Mouse (Mus musculus): ENCODE results near the gene Mamstr. TPM values are rescaled to one million over a fixed set of nuclear protein-coding genes. Genes with fewer than 3 reads are reported as not detected.
A peak's percentile ranks its signal among the peaks of the same experiment; 100 is the strongest.

Gene Mamstr
- polyA plus RNA-seq, 1 experiment from 2014 or later = 2.8 TPM

GRCm38 (mm10) chr7:45605704-45606289 is 34.0 kb upstream of the Mamstr start:
- H3K4me1 ChIP-seq (replicated peaks; ENCODE audit: control insufficient read depth, insufficient read depth, low read length) = no peaks in the 10 kb centered on the region
- no peak overlapping the region for H3K9ac ChIP-seq (replicated peaks; ENCODE audit: low read depth, low read length)
- no peaks in the 10 kb centered on the region for H3K36me3 ChIP-seq (ENCODE audit: control insufficient read depth, insufficient read depth)
- H3K4me3 ChIP-seq (replicated peaks; ENCODE audit: low read length) = no peak overlapping the region
- no peak for ATAC-seq
- H3K27me3 ChIP-seq (replicated peaks; ENCODE audit: control insufficient read depth, insufficient read depth, low read length) = no peaks in the 10 kb centered on the region
- H3K4me2 ChIP-seq (ENCODE audit: low read length) = no peak overlapping the region
- no peaks in the 10 kb centered on the region for H3K9me3 ChIP-seq (ENCODE audit: control insufficient read depth, low read length)
- no peak overlapping the region for H3K27ac ChIP-seq (ENCODE audit: low read length)
- 78% methylated on average over 9 of the region's 9 CpGs for WGBS

- 73% methylated on average over 1 of the region's 1 CpGs for WGBS
- H3K27me3 ChIP-seq (replicated peaks; ENCODE audit: control insufficient read depth, insufficient read depth, low read length) = no peaks in the 10 kb centered on the region
- H3K4me1 ChIP-seq (replicated peaks; ENCODE audit: control insufficient read depth, insufficient read depth, low read length) = no peaks in the 10 kb centered on the region
- no peak overlapping the region for H3K9ac ChIP-seq (replicated peaks; ENCODE audit: low read depth, low read length)
- no peak overlapping the region for H3K27ac ChIP-seq (ENCODE audit: low read length)
- ATAC-seq = no peak
- H3K4me3 ChIP-seq (replicated peaks; ENCODE audit: low read length) = no peak overlapping the region
- no peak overlapping the region for H3K4me2 ChIP-seq (ENCODE audit: low read length)
- H3K36me3 ChIP-seq (ENCODE audit: control insufficient read depth, insufficient read depth) = no peaks in the 10 kb centered on the region
- H3K9me3 ChIP-seq (ENCODE audit: control insufficient read depth, low read length) = no peaks in the 10 kb centered on the region
Observed at GRCm38 (mm10) chr7:45609511-45609910, 30.3 kb upstream of the Mamstr start.

- Histone ChIP-seq H3K9me3 (ENCODE audit: control insufficient read depth, low read length) (no peaks in the 10 kb centered on the region), H3K9ac (replicated peaks; ENCODE audit: low read depth, low read length) (no peak overlapping the region), H3K4me3 (replicated peaks; ENCODE audit: low read length) (no peak overlapping the region), H3K4me2 (ENCODE audit: low read length) (no peak overlapping the region), H3K27ac (ENCODE audit: low read length) (no peak overlapping the region), H3K4me1 (replicated peaks; ENCODE audit: control insufficient read depth, insufficient read depth, low read length) (peaks cover 3% of the 10 kb centered on the region; the same call in 1 of the 2 replicates), H3K36me3 (ENCODE audit: control insufficient read depth, insufficient read depth) (no peaks in the 10 kb centered on the region), H3K27me3 (replicated peaks; ENCODE audit: control insufficient read depth, insufficient read depth, low read length) (peaks cover 20% of the 10 kb centered on the region)
- ATAC-seq = no peak
- WGBS = 17% methylated on average over 6 of the region's 6 CpGs
Observed at GRCm38 (mm10) chr7:45616277-45616676, 23.5 kb upstream of the Mamstr start.

GRCm38 (mm10) chr7:45617042-45617695 is 22.6 kb upstream of the Mamstr start, which contains the start of gene Fut1:
TSS of gene Fut1 (plus strand) at chr7:45617289.
- peak within 1 kb of the TSS; percentile 26 for H3K4me2 ChIP-seq (ENCODE audit: low read length)
- H3K36me3 ChIP-seq (ENCODE audit: control insufficient read depth, insufficient read depth) = no peaks in the 10 kb centered on the region
- 0 out of 2 replicates have a peak within 1 kb of the TSS, but pooled peaks have one; percentile 3 for H3K4me3 ChIP-seq (replicated peaks; ENCODE audit: low read length)
- ATAC-seq = no peak
- 7% methylated on average over 28 of the region's 31 CpGs for WGBS
- no peak within 1 kb of the TSS for H3K27ac ChIP-seq (ENCODE audit: low read length)
- peaks cover 3% of the 10 kb centered on the region; the same call in 1 of the 2 replicates for H3K4me1 ChIP-seq (replicated peaks; ENCODE audit: control insufficient read depth, insufficient read depth, low read length)
- peaks cover 20% of the 10 kb centered on the region for H3K27me3 ChIP-seq (replicated peaks; ENCODE audit: control insufficient read depth, insufficient read depth, low read length)
- H3K9ac ChIP-seq (replicated peaks; ENCODE audit: low read depth, low read length) = 0 out of 2 replicates have a peak within 1 kb of the TSS, but pooled peaks have one; percentile 1
- no peaks in the 10 kb centered on the region for H3K9me3 ChIP-seq (ENCODE audit: control insufficient read depth, low read length)

- no peak for ATAC-seq
- 80% methylated on average over 5 of the region's 5 CpGs for WGBS
Observed at GRCm38 (mm10) chr7:45618316-45618715, 21.5 kb upstream of the Mamstr start.

GRCm38 (mm10) chr7:45619592-45619991 is 20.2 kb upstream of the Mamstr start:
- Histone ChIP-seq H3K4me2 (ENCODE audit: low read length) (no peak overlapping the region), H3K27ac (ENCODE audit: low read length) (no peak overlapping the region), H3K9me3 (ENCODE audit: control insufficient read depth, low read length) (no peaks in the 10 kb centered on the region), H3K4me1 (replicated peaks; ENCODE audit: control insufficient read depth, insufficient read depth, low read length) (peaks cover 3% of the 10 kb centered on the region; the same call in 1 of the 2 replicates), H3K4me3 (replicated peaks; ENCODE audit: low read length) (no peak overlapping the region), H3K36me3 (ENCODE audit: control insufficient read depth, insufficient read depth) (no peaks in the 10 kb centered on the region), H3K27me3 (replicated peaks; ENCODE audit: control insufficient read depth, insufficient read depth, low read length) (peaks cover 20% of the 10 kb centered on the region), H3K9ac (replicated peaks; ENCODE audit: low read depth, low read length) (no peak overlapping the region)
- no peak for ATAC-seq
- WGBS = 91% methylated on average over 5 of the region's 5 CpGs

More at GRCm38 (mm10) chr7:45618316-45618715, 21.5 kb upstream of the Mamstr start:
- Histone ChIP-seq H3K4me2 (ENCODE audit: low read length) (no peak overlapping the region), H3K4me3 (replicated peaks; ENCODE audit: low read length) (no peak overlapping the region), H3K36me3 (ENCODE audit: control insufficient read depth, insufficient read depth) (no peaks in the 10 kb centered on the region), H3K27me3 (replicated peaks; ENCODE audit: control insufficient read depth, insufficient read depth, low read length) (peaks cover 20% of the 10 kb centered on the region), H3K9me3 (ENCODE audit: control insufficient read depth, low read length) (no peaks in the 10 kb centered on the region), H3K27ac (ENCODE audit: low read length) (no peak overlapping the region), H3K4me1 (replicated peaks; ENCODE audit: control insufficient read depth, insufficient read depth, low read length) (peaks cover 3% of the 10 kb centered on the region; the same call in 1 of the 2 replicates), H3K9ac (replicated peaks; ENCODE audit: low read depth, low read length) (no peak overlapping the region)

- ATAC-seq = no peak
- Histone ChIP-seq H3K27me3 (replicated peaks; ENCODE audit: control insufficient read depth, insufficient read depth, low read length) (peaks cover 19% of the 10 kb centered on the region), H3K27ac (ENCODE audit: low read length) (no peak within 1 kb of the TSS), H3K36me3 (ENCODE audit: control insufficient read depth, insufficient read depth) (no peaks in the 10 kb centered on the region), H3K9me3 (ENCODE audit: control insufficient read depth, low read length) (no peaks in the 10 kb centered on the region), H3K4me3 (replicated peaks; ENCODE audit: low read length) (no peak within 1 kb of the TSS), H3K9ac (replicated peaks; ENCODE audit: low read depth, low read length) (no peak within 1 kb of the TSS), H3K4me2 (ENCODE audit: low read length) (no peak within 1 kb of the TSS), H3K4me1 (replicated peaks; ENCODE audit: control insufficient read depth, insufficient read depth, low read length) (peaks cover 3% of the 10 kb centered on the region; the same call in 1 of the 2 replicates)
- WGBS = 31% methylated on average over 9 of the region's 9 CpGs
Observed at GRCm38 (mm10) chr7:45621443-45621842, 18.3 kb upstream of the Mamstr start, which contains the start of gene Izumo1. TSS of gene Izumo1 (plus strand) at chr7:45621811.

- H3K4me2 ChIP-seq (ENCODE audit: low read length) = no peak overlapping the region
- H3K4me1 ChIP-seq (replicated peaks; ENCODE audit: control insufficient read depth, insufficient read depth, low read length) = peaks cover 8% of the 10 kb centered on the region; the same call in 1 of the 2 replicates
- no peaks in the 10 kb centered on the region for H3K36me3 ChIP-seq (ENCODE audit: control insufficient read depth, insufficient read depth)
- no peak overlapping the region for H3K9ac ChIP-seq (replicated peaks; ENCODE audit: low read depth, low read length)
- 92% methylated on average over 11 of the region's 11 CpGs for WGBS
- H3K4me3 ChIP-seq (replicated peaks; ENCODE audit: low read length) = no peak overlapping the region
- ATAC-seq = no peak
- H3K27me3 ChIP-seq (replicated peaks; ENCODE audit: control insufficient read depth, insufficient read depth, low read length) = peaks cover 5% of the 10 kb centered on the region; the same call in 1 of the 2 replicates
- H3K9me3 ChIP-seq (ENCODE audit: control insufficient read depth, low read length) = no peaks in the 10 kb centered on the region
- H3K27ac ChIP-seq (ENCODE audit: low read length) = no peak overlapping the region
Observed at GRCm38 (mm10) chr7:45623507-45623906, 16.3 kb upstream of the Mamstr start.

GRCm38 (mm10) chr7:45624718-45625117 is 15.1 kb upstream of the Mamstr start:
- H3K27ac ChIP-seq (ENCODE audit: low read length) = no peak overlapping the region
- H3K9ac ChIP-seq (replicated peaks; ENCODE audit: low read depth, low read length) = no peak overlapping the region
- 85% methylated on average over 3 of the region's 3 CpGs for WGBS
- H3K4me3 ChIP-seq (replicated peaks; ENCODE audit: low read length) = no peak overlapping the region
- no peak overlapping the region for H3K4me2 ChIP-seq (ENCODE audit: low read length)
- H3K27me3 ChIP-seq (replicated peaks; ENCODE audit: control insufficient read depth, insufficient read depth, low read length) = no peaks in the 10 kb centered on the region
- H3K4me1 ChIP-seq (replicated peaks; ENCODE audit: control insufficient read depth, insufficient read depth, low read length) = peaks cover 8% of the 10 kb centered on the region; the same call in 1 of the 2 replicates
- H3K9me3 ChIP-seq (ENCODE audit: control insufficient read depth, low read length) = no peaks in the 10 kb centered on the region
- no peaks in the 10 kb centered on the region for H3K36me3 ChIP-seq (ENCODE audit: control insufficient read depth, insufficient read depth)
- no peak for ATAC-seq

All from forebrain, embryonic 16.5 days (tissue).